Mouse (Mus musculus) mammary gland, adult 2 months (tissue): ENCODE results near the gene Cd69. TPM values are rescaled to one million over a fixed set of nuclear protein-coding genes. Genes with fewer than 3 reads are reported as not detected.

Source experiments
- polyA plus RNA-seq: library from polyadenylated mRNA; depleted of rRNA; stranded (reverse); fragments of >200 nt; gene quantifications from 2 replicates; pipeline ENCODE4 v1.2.3, GENCODE M21; 2012; ENCODE audit warnings: low replicate concordance; rRNA removed

Cd69 gene
- 3.3 and 5.4 TPM in 2 replicates for polyA plus RNA-seq

GRCm38 (mm10) chr6:129275220-129275619 lies at the start of gene Cd69:
Gene Cd69 (minus strand): TSS chr6:129275436.

Other genes with a start within 250 kb of the Cd69 start
- 0.73 and 1.0 TPM in 2 replicates for gene Klrb1f, start 229.5 kb downstream of the Cd69 start, polyA plus RNA-seq
- gene Clec2e, start 174.5 kb downstream of the Cd69 start, polyA plus RNA-seq: 0.14 TPM in 1 of 2 replicates, not detected in the other
- gene Clec2d, start 94.8 kb downstream of the Cd69 start, polyA plus RNA-seq: 63.7 and 107 TPM in 2 replicates
- 0.11 TPM in 1 of 2 replicates, not detected in the other for gene 4922502D21Rik, start 56.4 kb upstream of the Cd69 start, polyA plus RNA-seq
- gene Clec12a, start 67.3 kb upstream of the Cd69 start, polyA plus RNA-seq: 2.3 and 6.0 TPM in 2 replicates
- gene Clec12b, start 110.4 kb upstream of the Cd69 start, polyA plus RNA-seq: 0.24 TPM in 1 of 2 replicates, not detected in the other
- gene Clec1b, start 121.9 kb upstream of the Cd69 start, polyA plus RNA-seq: 0.17 and 0.33 TPM in 2 replicates
- 2.1 and 3.8 TPM in 2 replicates for gene Clec9a, start 133.4 kb upstream of the Cd69 start, polyA plus RNA-seq
- gene Clec1a, start 176.6 kb upstream of the Cd69 start, polyA plus RNA-seq: 1.9 and 3.4 TPM in 2 replicates
- 0.05 and 0.17 TPM in 2 replicates for gene Olr1, start 231.7 kb upstream of the Cd69 start, polyA plus RNA-seq
- gene Tmem52b, start 237.1 kb upstream of the Cd69 start, polyA plus RNA-seq: not detected in 2 replicates